Mouse (Mus musculus) heart, embryonic 16.5 days (tissue): ENCODE measurements at regions not wholly inside any gene's neighbourhood (a gene's known extent, or its start where the extent isn't known, plus 50 kb on each side); places are given as distances from the start of the nearest gene placed in this dataset.
A peak's percentile ranks its signal among the peaks of the same experiment; 100 is the strongest.

ENCODE experiments used
- ATAC-seq: fragments of 200-750 bp; cut with Nextera tagmentation; replicated peaks from 2 replicates; pipeline ENCODE4 v1.8.0; 2017; ENCODE audit warnings: moderate number of reproducible peaks; ENCODE audit not compliant: insufficient read depth, low FRiP score; ENCODE audit errors: extremely low read depth
- H3K27ac ChIP-seq: fragments of 300-500 bp; sonication (generic); 2 replicates; pipeline ENCODE4 v1.5.1; 2014; ENCODE audit warnings: mild to moderate bottlenecking, low read length, control low read depth, moderate library complexity
- H3K27me3 ChIP-seq: fragments of 300-500 bp; sonication (generic); 2 replicates; pipeline ENCODE4 v1.6.1; 2014; ENCODE audit warnings: low read length, mixed read lengths; ENCODE audit not compliant: control insufficient read depth, insufficient read depth
- H3K36me3 ChIP-seq: fragments of 300-500 bp; sonication (generic); 2 replicates; pipeline ENCODE4 v1.6.1; 2014; ENCODE audit not compliant: control insufficient read depth, insufficient read depth
- H3K4me1 ChIP-seq: fragments of 300-500 bp; sonication (generic); 2 replicates; pipeline ENCODE4 v1.6.1; 2014; ENCODE audit warnings: low read length, mixed read lengths; ENCODE audit not compliant: control insufficient read depth, insufficient read depth
- H3K4me2 ChIP-seq: fragments of 300-500 bp; sonication (generic); 2 replicates; pipeline ENCODE4 v1.6.1; 2014; ENCODE audit warnings: low read depth, mild to moderate bottlenecking, control low read depth, low read length
- H3K4me3 ChIP-seq: fragments of 300-500 bp; sonication (generic); 2 replicates; pipeline ENCODE4 v1.5.1; 2014; ENCODE audit warnings: mild to moderate bottlenecking, control low read depth, low read length
- H3K9ac ChIP-seq: fragments of 300-500 bp; sonication (generic); 2 replicates; pipeline ENCODE4 v1.6.1; 2014; ENCODE audit warnings: low read length, control low read depth
- H3K9me3 ChIP-seq: fragments of 300-500 bp; sonication (generic); replicated peaks from 2 replicates; pipeline ENCODE4 v1.6.1; 2016; ENCODE audit warnings: low read length; ENCODE audit not compliant: control insufficient read depth
- WGBS: fragments of 180-500 bp; shearing (Covaris S2); extraction: QIAGEN DNeasy Blood & Tissue Kit; methylation state at CpG from one replicate; pipeline ENCODE4 v1.1.7; 2014; 5-methylcytosine and 5-hydroxymethylcytosine counted together

DNA sequence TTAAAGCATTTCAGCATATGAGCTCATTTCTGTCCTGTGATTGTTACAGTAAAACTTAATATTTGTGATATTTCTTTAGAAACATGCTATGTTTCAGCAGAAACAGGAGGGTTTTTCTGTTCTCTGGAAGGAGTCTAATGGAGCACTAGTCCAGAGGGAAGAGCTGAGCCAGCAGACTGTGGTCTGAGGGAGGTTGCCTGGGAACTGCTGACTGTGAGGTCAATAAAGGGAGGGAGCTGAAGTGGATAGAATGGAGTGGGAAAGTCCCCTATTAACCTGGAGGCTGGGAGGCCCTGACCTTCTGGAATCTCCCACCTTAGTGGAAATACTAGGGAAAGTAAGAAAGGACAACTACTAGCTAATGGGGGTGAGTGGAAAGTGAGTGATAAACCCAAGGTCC lies 129.5 kb downstream of the Ogfrl1 start:
- ATAC-seq: no peak
- no peak overlapping the region for H3K27ac ChIP-seq
- H3K4me2 ChIP-seq: no peak overlapping the region
- no peak overlapping the region for H3K9ac ChIP-seq
- H3K9me3 ChIP-seq: no peaks in the 10 kb centered on the region
- H3K4me1 ChIP-seq: peaks cover 32% of the 10 kb centered on the region
- no peaks in the 10 kb centered on the region for H3K27me3 ChIP-seq
- H3K36me3 ChIP-seq: no peaks in the 10 kb centered on the region
- H3K4me3 ChIP-seq: no peak overlapping the region

DNA sequence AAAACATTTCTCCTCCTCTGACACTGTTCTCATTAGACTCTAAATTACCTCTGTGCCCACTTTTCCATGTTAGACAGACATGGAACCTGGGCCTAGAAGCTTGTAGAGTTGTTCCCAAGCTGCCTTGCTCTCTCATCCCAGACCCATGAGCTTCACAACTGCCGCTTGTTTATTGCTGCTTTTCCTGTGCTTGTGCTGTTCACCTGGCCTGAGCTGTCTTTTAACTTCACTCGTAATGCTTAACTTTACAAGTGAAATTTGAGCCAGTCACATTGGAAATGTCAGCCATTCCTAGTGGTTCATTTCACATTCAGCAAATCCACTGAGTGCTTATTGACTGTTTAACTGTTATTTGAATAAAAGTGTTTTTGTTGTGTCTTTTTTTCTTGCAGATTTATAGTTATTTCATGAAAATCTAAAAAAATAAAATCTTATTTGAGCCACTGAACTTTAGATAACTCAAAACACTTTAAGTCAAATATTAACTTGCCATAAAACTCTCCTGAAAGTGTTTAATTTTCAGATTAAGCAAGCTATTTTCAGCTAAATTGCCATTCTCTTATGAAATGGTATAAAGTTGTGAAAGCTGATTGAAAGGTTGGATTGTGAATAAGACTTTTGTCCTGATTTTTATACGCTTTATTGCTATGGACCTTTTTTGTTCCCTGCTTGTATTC lies 131.9 kb downstream of the Ogfrl1 start:
- H3K36me3 ChIP-seq: no peaks in the 10 kb centered on the region
- ATAC-seq: no peak
- no peak overlapping the region for H3K9ac ChIP-seq
- WGBS: 69% methylated on average over 3 of the region's 3 CpGs
- H3K4me1 ChIP-seq: peaks cover 18% of the 10 kb centered on the region
- no peaks in the 10 kb centered on the region for H3K9me3 ChIP-seq
- no peak overlapping the region for H3K27ac ChIP-seq
- no peaks in the 10 kb centered on the region for H3K27me3 ChIP-seq
- no peak overlapping the region for H3K4me3 ChIP-seq
- H3K4me2 ChIP-seq: no peak overlapping the region

DNA sequence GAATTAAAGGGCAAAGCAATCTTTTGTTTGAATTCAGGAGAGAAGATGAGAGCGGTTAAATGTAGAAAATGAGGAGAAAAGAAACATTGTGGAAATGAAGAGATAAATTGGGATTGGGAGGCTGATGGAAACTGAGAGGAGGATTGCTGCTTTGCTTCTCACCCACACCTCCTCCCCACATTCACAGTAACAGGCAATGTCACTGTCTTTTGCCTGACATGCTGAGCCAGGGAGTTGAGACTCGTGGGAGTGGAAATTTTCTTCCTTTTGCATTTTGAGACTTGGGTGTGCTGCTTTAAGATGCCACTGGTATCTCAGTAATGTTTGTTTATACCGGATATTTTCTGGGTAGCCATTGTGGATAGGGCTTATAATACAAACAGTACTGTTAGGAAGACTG lies 133.3 kb downstream of the Ogfrl1 start:
- Histone ChIP-seq H3K4me1 (peaks cover 25% of the 10 kb centered on the region), H3K9ac (peak overlapping the region; percentile 46), H3K27me3 (no peaks in the 10 kb centered on the region), H3K9me3 (no peaks in the 10 kb centered on the region), H3K4me3 (peak overlapping the region; percentile 6; the same call in 1 of the 2 replicates), H3K4me2 (peak overlapping the region; percentile 53), H3K36me3 (no peaks in the 10 kb centered on the region), H3K27ac (peak overlapping the region; percentile 70)
- 33% methylated on average over 3 of the region's 3 CpGs for WGBS
- ATAC-seq: no peak

DNA sequence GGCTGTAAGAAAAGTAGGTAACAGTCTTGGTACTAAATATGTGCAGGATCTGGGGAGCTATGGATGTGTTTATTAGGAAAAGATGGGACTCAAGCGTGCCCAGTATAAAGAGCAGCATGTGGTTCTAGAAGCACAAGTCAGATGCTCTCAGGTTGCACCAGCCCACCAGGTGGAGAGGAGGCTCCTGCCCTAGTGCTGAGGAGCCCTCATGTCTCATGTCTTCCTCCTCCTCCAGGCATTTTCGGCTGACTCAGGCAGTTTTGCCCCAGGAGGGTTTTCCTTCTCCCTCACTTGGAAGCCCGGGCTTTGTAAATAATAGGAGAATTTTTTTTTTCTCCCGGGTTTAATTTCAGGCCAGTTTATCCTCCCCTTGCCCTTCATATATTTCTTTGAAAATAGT lies 133.8 kb downstream of the Ogfrl1 start:
- ATAC-seq: no peak
- WGBS: 34% methylated on average over 4 of the region's 4 CpGs
- no peak overlapping the region for H3K27ac ChIP-seq
- H3K27me3 ChIP-seq: no peaks in the 10 kb centered on the region
- peaks cover 28% of the 10 kb centered on the region for H3K4me1 ChIP-seq
- peak overlapping the region; percentile 53 for H3K4me2 ChIP-seq
- H3K9ac ChIP-seq: peak overlapping the region; percentile 54
- H3K9me3 ChIP-seq: no peaks in the 10 kb centered on the region
- H3K36me3 ChIP-seq: no peaks in the 10 kb centered on the region
- H3K4me3 ChIP-seq: no peak overlapping the region

DNA sequence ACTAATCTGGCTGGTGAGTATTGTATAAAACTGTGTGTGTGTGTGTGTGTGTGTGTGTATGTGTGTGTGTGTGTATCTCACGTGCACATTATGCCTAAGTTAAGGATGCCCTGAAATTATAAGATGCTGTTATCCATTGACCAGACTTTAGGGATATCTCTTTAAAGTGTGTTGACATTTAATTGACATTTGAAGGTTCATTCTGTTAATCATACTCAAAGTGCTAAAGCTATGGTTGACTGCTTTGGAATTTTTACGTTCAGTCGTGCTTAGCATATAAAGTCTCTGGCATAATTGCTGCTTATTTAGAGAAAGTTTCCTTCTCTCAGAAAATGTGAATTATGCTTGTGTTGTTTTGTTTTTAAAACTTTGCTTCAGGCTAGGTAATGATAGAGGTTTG lies 135.9 kb downstream of the Ogfrl1 start:
- H3K4me1 ChIP-seq: peaks cover 28% of the 10 kb centered on the region
- no peak overlapping the region for H3K9ac ChIP-seq
- ATAC-seq: no peak
- H3K27me3 ChIP-seq: no peaks in the 10 kb centered on the region
- H3K36me3 ChIP-seq: no peaks in the 10 kb centered on the region
- H3K27ac ChIP-seq: no peak overlapping the region
- 61% methylated on average over 3 of the region's 3 CpGs for WGBS
- H3K9me3 ChIP-seq: no peaks in the 10 kb centered on the region
- H3K4me2 ChIP-seq: no peak overlapping the region
- no peak overlapping the region for H3K4me3 ChIP-seq

DNA sequence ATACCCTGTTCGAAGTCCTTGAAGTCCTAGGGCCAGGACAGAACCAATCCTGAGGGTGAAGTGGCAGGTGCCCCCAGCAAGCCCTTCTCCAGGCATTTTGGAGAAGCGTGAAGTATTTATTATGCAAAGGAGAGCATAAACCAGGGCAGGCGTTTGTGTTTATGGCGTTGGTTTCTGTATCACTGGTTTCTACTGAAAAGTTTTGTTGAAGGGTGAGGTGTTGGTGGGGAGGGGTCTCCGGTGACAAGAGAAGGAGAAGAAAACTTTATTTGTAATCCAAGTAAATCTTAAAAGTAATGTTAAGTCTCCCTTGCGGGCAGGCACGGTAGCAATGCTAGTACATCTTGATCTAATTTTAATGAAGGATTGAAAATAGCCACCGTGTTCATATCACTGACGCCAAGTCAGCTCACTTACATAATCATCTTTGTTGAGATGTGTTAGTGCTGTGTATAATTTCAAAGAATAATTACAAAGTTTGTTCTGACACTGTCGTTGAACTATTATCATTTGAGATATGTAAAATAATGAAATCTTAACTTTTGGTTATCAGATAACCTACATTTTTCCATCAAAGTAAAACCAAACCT lies 140.2 kb downstream of the Ogfrl1 start:
- peak overlapping the region; percentile 94 for H3K9ac ChIP-seq
- H3K4me3 ChIP-seq: peak overlapping the region; percentile 83
- H3K27me3 ChIP-seq: no peaks in the 10 kb centered on the region
- H3K27ac ChIP-seq: peak overlapping the region; percentile 96
- WGBS: 10% methylated on average over 10 of the region's 10 CpGs
- peak overlapping the region; percentile 62 for H3K4me2 ChIP-seq
- peaks cover 16% of the 10 kb centered on the region for H3K4me1 ChIP-seq
- no peaks in the 10 kb centered on the region for H3K36me3 ChIP-seq
- H3K9me3 ChIP-seq: no peaks in the 10 kb centered on the region
- no peak for ATAC-seq

DNA sequence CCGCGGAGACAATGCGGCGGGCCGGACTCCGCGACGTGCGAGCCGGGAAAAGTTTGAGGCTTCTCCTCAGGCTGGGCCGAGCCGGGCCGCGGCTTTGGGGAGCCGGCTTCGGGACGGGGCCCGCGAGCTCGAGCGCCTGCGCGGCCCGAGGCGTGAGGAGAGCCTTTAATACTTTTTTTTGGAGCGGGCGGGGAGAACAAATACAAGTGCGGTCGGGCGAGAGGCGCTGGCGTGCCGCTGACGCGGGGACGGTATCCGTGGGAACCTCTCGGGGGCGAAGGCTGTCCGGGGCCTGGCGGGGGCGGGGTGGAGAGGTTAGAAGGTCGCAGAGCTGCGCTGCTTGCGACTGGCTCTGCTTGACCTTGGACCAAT lies 141.0 kb downstream of the Ogfrl1 start:
- no peaks in the 10 kb centered on the region for H3K36me3 ChIP-seq

DNA sequence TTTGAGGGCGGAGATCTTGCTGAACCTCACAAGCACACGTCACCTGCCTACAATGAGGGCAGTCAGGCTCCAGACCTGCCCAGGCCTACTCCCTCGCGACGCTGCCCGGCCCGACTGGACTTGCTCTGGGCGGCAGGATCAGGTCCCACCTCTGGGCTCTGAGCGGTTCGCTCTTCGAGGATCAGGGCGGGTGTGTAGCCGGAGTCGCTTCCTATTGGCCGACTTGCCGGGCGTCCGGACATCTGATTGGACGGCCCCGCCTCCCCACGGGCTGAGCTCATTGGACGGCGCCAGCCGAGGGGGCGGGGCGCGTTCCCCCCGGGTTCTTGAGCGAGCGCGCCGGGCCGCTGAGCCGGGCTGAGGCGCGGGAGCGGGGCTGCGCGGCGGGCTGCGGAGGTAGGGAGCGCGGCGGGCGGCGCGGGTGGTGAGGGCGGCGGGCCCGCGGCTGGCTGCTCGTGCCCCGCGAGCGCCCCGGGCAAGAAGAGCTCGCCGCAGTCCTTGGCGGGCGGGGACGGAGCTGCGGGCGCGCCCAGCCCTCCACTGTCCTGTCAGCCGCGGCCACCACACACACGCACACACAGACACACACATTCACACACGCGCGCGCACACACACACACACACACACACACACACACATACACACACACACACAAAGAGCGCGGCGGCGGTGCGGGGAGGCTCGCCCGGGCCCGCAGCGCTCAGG lies 141.5 kb downstream of the Ogfrl1 start:
- H3K4me2 ChIP-seq: peak overlapping the region; percentile 64
- H3K4me3 ChIP-seq: peak overlapping the region; percentile 83
- no peaks in the 10 kb centered on the region for H3K27me3 ChIP-seq
- peaks cover 16% of the 10 kb centered on the region for H3K4me1 ChIP-seq
- no peaks in the 10 kb centered on the region for H3K36me3 ChIP-seq
- peak; percentile 99 for ATAC-seq
- H3K9me3 ChIP-seq: 0 out of 2 replicates have a peak, but pooled peaks cover 3% of the 10 kb centered on the region
- WGBS: under 1% methylated on average over 61 of the region's 80 CpGs
- H3K9ac ChIP-seq: peak overlapping the region; percentile 94
- peak overlapping the region; percentile 96 for H3K27ac ChIP-seq

More for the DNA sequence above, 141.0 kb downstream of the Ogfrl1 start:
- Histone ChIP-seq H3K4me1 (peaks cover 16% of the 10 kb centered on the region), H3K9ac (peak overlapping the region; percentile 94), H3K27ac (peak overlapping the region; percentile 96), H3K27me3 (no peaks in the 10 kb centered on the region), H3K4me2 (peak overlapping the region; percentile 62), H3K9me3 (0 out of 2 replicates have a peak, but pooled peaks cover 3% of the 10 kb centered on the region), H3K4me3 (peak overlapping the region; percentile 83)
- ATAC-seq: peak; percentile 53
- WGBS: under 1% methylated on average over 45 of the region's 45 CpGs

DNA sequence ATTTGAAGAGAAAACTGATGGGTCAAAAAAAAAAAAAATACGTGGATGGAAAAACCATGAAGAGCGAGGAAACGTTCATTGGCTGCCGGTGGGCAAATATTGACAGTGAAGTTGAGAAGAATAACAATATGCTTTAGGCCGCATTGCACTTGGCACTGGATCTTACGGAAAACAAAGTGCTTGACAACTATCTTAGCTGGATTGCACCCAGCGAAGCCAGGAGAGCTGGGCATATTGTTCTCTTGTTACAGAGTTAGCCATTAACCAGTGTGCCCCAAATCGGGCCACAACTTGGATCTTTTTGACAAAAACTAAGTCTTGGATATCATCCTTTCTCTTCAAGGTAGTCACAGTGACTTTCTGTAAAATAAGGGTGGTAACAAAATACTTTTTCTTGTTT lies 143.3 kb downstream of the Ogfrl1 start:
- Histone ChIP-seq H3K4me2 (no peak overlapping the region), H3K27ac (no peak overlapping the region), H3K9me3 (0 out of 2 replicates have a peak, but pooled peaks cover 3% of the 10 kb centered on the region), H3K36me3 (no peaks in the 10 kb centered on the region), H3K4me3 (no peak overlapping the region), H3K27me3 (no peaks in the 10 kb centered on the region), H3K4me1 (peaks cover 9% of the 10 kb centered on the region), H3K9ac (no peak overlapping the region)
- WGBS: 75% methylated on average over 8 of the region's 8 CpGs
- ATAC-seq: no peak
